Mouse (Mus musculus) kidney, postnatal 4 days (tissue): Measurements from ENCODE around the gene Cdh4.

Experiments used
- DNase-seq, 2 experiments: peaks; one replicate each; pipeline ENCODE4 v3.0.0; 2021; ENCODE audit warnings: mixed read lengths in 2 of 2

Cdh4 gene

DNA sequence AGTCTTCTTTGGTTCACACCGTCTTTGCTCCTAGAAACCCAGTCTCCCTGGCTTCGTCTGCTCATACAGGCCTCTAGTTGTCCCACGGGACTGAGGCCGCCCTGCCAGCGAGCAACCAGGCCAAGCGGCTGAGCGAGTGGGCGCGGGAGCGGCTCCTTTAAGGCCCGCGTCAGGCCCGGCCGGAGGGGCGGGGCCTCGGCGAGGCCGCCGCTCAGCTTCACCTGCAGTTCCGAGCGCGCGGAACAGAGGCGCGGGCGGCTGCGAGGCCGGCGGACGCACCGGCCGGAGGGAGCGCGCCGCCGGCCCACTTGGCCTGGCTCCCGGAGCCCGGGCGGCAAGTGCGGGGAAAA lies at the start of gene Cdh4:
Cdh4 (plus strand) TSS at position 241 of the 350 bp plus-strand sequence.
- peak; percentile 77 to 87 for DNase-seq

DNA sequence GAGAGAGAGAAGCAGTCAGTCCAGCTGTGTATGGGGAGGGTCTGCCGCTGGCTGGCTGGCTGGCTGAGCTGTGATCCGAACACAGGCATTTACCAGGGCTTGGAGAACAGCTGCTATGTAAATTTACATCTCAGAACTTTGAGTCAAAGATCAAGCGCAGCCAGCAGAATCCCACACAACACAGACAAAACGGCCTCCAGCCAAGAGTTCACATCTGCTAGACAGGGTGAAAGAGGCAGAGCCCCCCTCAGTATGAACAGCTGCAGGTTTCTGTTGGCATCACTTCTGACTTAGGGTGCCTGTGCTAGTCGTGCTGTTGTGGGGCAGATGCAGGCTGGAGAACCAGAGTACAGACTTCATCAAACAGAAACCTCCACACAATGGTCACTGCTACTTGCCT lies 46.8 kb upstream of the Cdh4 start:
- no peak for DNase-seq

DNA sequence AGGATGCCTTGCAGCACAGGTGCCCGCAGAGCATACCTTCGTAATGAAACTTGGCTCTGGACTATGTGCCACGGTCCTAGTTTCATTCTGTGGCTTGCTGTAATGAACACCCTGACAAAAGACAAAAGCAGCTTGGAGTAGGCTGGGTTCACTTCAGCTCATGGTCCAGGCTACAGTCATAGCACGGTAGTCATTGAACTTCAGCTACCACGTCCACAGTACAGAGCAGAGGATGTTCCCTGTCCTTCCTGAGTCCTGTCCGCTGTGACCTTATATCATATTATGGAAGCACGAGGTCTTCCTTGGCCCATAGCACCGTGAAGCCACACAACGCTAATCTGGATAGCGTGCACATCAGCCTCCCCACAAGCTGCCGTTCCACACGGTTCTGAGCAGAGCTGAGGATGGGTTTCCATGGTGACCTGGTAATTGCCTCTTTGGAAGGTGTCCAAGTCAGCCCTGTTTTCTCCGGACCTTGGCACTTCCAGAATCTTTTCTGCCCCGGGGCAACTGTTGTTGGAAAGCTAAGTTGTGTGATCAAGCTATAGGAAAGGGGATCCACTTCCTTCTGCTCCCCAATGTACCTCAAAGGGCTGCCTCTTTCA lies 42.5 kb upstream of the Cdh4 start:
- DNase-seq = peak in 1 of 2 experiments; percentile 20

DNA sequence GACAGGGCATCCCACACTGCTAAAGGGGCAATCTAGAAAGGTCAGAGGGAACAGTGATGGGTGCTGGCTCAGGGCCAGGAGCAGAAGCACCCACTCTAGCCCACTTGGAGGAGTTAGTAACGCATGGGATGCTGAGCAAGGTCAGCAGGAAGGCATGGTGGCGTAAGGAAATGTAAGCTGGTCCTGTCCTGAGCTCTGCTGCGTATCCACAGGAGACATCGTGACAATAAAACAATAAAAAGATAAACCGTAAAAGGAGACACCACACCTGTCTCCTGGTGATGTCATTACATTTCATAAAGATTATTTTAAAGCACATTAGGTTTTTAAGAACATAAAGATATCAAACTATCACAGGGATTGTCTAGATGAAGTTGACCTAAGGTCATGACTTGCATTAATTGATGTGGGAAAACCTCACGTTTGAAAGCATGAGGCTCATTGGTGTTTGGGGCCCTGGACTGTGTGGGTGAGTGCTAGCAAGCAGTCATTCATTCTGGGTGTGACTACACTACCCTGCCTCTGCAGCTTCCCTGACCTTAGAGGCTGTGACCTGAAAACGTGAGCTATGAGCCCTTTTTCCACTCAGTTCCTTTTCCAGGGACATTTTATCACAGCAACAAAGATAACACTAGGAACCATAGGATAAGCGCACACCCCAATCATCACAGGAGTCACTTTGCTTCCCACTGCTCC lies 31.2 kb upstream of the Cdh4 start:
- no peak for DNase-seq

DNA sequence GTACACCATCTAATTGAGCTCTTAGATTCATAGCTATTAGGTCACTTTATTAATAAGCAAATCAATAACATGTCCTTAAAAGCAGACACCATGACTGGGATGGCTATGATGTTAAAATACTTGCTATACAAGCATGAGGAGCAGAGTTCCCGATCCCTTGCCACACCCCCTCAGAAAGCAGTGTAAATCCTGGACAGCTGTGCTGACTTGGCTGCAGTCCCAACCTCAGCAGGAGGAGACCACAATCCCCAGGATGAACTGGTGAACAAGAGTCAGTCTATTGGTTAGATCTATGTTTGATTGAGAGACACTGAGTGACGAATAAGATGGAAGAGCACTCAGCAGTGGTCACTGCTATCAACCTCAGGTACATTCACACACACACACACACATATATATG lies 29.3 kb upstream of the Cdh4 start:
- DNase-seq = no peak

DNA sequence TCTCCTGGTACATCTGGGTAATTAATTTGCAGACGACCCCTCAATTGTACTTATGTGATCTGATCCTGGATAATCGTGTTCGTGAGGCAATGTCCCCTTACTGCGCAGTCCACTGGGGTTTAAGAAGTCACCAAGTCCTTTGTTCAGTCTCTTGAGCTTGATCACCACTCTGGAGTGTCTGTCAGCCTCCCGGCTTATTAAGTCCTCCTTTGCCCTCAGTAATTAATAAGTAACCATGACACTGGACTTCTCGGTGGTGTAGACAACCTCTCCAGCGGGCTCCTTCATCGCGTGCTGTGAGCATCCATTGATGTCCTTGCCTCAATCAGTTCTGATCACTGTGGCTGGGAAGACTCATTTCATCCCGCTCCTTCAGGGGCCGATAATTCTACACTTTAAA lies 28.0 kb upstream of the Cdh4 start:
- no peak for DNase-seq

DNA sequence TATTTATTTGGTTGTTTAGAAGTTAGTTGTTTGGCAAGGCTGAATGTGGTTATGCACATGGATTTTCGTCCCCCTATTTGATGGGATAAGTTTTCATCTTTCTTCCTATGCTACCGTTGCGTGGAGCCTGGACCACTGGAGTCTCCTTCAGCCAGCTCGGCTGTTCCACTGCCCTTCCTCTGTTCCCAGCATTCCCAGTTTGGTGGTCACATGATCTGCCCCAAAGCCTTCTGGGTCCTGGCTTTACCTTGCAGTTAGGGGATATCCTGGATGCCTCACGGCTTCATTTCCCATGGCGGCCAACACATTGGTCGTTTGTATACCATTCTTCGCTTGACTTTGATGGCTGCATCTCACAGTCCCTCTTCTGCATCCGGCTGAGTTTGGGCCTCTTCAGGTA lies 27.5 kb upstream of the Cdh4 start:
- DNase-seq = no peak

DNA sequence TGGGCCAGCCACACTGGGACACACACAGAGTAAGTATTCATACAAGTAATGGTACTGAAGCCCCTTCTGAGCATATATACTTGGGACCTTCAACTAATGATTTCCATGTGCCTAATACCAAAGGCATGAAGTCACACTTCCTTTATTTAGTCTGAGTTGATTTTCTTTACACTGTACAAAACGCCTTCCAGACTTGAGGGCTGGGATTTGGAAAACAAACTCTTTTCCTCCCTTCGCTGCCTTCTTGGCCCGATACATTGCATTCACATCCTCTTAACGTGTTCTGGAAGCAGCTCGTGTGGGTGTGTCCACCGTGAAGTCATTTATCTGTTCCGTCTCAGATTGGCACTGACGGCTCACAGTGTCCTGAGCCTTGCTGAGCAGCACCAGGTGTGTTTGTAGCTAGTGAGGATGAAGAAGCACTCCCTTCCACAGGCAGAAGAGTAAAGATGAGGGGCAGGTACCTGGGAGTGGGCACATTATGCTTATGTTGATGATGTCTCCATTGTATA lies 26.3 kb upstream of the Cdh4 start:
- no peak for DNase-seq

DNA sequence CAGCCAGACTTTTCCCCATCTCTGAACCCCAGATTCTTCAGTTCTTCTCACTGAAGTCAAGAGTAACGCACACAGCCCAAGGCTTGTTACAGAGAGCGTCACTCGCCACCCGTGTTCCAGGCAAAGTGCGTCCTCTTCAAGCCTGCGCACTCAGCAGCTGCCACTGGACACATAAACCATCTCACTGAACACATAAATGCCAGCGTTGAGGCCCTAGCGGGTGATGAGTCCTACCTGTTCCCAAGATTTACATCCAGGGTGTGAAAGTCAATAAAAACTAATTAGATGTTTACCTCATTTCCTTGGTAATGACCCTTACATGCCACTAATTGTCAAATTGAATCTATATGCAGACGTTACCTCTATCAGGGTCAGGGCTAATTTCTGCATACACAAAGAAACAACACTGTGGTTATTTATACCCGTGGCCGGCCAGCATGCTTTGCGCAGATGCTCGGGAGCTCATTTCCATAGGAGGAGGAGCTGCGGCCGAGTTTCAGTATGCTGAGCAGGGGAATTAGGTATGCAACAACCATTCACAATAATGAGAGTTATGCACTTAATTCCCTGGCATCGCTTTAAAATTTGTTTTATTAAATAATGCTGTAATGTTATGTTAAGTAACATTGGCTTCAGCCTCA lies 25.5 kb upstream of the Cdh4 start:
- DNase-seq = no peak

DNA sequence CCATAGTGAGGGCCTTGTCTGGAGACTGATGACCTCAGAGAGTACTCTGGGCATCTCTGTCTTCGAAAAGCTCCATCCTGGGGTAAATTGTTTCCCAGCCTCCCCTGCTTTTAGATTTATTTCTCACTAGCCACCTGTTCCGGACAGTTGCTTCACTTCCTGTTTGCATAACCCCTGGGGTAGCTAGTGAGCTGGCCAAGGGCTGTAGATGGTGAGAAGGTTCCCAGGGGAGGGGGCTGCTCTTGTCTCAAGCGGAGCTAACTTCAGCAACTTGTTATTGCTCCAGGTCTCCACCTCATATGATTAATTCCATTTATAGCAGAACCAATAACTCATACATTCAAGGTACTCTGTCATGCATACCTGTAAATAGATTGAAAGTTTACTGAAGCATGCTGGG lies 16.6 kb upstream of the Cdh4 start:
- DNase-seq = no peak

DNA sequence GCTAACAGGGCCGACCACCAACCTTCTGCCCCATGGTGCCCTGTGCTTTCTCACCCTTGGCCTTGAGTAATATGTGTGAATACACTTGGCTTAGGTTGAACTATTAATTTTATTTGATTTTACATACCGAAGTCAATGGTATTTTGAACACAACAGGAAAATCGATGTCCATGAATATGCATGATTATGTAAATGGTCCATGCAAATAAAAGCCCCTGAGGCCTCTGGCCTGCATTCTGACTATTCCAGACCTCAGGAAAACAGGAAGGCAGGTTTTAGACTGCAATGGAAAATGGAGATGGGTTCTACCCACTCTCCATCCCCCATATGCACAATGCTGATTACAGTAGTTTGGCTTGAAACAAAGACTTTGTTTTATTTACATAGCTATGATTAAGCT lies 13.3 kb upstream of the Cdh4 start:
- no peak for DNase-seq

DNA sequence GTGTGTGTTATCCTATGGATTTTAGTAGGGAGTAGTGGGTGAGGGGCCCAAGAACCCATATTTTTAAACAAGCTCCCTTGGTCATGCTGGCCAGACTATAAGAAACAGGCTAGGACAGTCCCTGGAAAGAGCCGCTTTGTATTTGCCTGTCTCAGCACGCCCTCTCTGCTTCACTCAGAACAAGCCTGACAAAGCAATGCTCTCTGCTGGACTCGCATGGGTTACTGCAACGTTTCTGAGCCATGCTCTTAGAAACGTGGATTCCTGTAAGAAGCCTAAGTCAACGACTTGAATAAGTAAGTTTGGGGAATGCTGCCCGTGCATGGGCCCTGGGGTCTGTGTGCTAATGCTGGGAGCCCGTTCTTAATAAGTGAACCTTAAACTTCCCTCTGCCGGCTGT lies 2.1 kb upstream of the Cdh4 start:
- DNase-seq = no peak

DNA sequence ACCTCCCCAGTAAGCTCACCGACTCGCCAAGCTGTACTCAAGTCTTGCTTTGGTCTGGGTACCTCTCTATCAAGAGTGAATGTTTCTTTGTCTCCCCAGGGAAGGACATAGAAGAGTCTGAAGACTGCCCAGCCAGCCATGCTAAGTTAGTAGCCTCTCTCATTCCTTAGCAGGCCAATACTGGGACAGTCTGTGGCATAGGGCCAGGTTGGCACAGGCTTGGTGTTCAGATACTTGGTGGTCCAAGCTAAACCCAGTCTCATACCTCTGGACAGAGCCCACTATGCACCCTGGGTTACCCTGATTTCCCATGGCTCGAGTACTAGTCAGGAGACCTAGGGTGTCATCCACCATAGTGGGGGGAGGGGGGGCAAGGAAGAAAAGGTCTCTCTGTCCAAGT lies 1.1 kb upstream of the Cdh4 start:
- DNase-seq = no peak

DNA sequence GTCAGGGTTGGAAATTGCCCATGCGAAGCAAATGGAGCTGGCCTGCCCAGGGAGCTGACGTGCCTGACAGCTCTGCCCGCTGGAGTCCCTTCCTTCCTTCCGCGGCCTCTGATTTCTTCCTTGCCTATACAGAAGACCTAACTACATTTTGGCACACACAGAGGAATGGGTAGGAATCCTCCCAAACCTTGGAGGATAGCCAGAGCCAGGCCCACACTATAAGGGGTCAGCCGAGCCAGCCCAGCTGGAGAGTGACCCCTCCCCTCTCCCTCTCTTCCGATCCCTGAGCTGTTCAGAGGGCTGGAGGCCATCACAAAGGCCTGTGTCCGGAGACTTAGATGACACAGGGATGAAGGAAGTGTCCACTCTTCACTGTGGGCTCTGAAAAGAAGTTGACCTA lies 514 bp upstream of the Cdh4 start:
- DNase-seq = peak; percentile 42 to 60

DNA sequence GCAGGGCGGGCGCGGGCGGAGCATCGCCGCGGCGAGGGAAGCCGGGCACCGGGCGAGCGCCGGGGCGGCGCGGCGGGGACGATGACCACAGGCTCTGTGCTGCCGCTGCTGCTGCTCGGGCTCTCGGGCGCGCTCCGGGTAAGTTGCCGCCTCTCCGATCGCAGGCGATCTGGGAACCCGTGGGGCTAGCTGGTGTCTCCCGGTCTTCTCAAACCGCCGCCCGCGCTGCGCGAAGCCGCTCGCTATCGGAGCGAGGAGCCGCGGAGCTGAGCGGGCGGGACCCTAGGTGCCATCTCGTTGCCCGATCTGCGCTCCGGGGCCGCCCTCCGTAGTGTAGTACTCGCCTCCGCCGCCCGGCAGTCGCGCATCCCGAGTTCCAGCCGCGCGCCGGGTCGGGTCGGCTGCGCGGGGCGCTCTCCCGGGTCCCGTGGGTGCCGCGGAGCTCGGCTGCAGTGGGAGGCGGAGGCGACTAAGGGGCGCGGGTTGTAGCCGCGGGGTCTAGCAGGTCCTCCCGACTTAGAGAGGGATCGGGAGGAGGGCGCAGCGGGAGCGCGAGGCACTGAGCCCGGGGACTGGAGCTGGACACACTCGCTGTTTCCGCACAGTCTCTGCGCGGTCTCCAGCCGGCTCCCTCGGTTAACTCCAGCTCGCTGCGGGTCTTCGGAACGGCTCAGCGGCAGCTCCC lies 452 bp downstream of the Cdh4 start:
- peak; percentile 71 to 82 for DNase-seq

DNA sequence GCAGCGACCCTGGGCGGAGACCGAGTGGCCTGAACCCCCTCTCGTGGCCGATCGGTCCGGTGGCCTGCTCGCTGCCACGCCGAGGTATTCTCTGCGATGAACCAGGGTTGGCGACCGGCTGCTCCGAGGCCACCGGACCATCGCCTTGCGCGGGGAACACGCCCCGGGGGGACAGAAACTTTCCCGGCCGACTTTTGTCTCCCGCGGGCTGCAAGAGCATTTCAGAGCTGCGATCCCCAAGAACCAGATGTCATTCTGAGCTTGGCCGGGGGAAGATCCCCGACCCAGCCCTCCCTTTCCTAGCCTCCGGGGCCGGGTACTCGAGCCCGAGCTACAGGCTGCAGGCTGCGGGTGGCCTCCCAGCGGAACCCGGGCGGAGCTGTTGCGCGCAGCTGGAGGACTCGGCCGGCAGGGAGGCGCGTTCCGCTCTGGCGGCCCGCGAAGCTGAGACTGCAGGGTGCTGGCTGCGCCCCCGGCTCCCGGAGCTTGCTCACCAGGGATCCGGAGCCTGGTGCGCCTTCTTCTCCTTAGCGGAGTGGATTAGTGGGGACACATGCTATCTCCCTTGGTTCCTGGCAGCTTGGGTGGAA lies 1.1 kb downstream of the Cdh4 start:
- peak; percentile 77 to 86 for DNase-seq

DNA sequence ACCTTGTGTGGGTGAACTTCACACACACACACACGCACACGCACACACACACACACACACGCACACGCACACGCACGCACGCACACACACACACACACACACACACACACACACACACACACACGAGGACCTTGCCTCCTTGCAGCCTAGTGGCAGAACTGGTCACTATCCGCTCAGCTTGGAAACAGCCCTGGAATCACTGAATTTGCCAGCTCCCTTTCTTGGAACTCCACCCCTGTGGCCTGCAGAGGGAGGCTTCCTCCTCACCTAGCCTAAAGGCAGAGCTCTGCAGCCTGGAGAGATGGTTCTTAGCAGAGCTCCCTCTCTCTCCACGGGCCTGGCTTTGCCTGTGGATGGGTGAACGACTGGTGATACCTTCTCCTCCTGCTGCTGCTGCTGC lies 1.7 kb downstream of the Cdh4 start:
- DNase-seq = peak; percentile 17 to 38

DNA sequence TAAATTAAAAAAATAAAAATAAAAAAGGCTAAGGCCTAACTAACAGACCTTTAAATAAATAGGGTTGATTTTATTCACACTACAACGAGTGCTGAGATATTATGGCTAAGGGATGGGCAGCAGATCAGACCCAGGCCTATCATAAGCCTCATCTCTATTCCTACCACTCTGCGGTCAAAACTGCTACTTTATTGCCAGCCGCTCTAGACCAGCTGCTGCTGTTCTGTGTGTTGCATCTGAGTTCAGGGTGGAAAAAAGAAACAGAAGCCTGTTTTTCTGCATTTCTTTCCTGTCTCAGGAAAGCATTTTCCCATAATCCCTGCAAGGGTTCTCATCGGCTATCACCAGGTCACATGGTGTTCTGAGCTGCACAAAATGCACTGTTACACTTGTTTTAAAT lies 6.0 kb downstream of the Cdh4 start:
- no peak for DNase-seq

DNA sequence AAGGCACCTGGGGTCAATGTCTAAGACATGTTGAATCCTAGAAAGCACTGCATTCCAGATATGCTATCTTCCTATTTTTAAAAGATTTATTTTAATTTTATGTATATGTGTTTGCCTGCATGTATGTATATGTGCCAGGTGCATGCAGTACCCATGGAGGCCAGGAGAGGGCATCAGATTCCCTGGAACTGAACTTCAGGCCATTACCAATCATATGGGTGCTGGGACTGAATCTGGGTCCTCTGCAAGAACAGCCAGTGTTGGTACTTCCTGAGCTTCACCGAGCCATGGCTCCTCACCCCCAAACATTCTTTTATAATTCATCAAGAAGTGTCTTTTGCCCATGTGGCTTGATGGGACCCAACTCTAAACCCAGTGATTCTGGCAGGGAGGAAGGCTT lies 6.8 kb downstream of the Cdh4 start:
- DNase-seq = no peak

DNA sequence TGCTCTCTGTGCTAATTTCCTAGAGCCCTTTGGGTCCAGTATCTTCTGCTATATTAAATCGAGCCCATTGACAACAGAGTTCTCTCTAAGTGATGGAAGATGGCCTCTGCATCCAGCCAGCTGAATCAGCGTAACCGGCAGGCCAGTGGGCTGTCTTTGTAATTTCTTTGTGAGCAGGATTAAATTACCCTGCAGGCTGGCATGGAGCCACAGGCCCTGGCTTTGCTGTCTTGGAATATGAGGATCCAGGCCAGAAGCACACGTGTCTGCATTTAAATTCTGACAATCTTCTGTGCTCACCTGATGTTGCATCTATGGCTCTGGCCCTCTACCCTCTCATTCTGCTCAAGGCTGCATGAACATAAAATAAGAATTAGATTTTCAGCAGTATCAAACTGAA lies 17.0 kb downstream of the Cdh4 start:
- no peak for DNase-seq

DNA sequence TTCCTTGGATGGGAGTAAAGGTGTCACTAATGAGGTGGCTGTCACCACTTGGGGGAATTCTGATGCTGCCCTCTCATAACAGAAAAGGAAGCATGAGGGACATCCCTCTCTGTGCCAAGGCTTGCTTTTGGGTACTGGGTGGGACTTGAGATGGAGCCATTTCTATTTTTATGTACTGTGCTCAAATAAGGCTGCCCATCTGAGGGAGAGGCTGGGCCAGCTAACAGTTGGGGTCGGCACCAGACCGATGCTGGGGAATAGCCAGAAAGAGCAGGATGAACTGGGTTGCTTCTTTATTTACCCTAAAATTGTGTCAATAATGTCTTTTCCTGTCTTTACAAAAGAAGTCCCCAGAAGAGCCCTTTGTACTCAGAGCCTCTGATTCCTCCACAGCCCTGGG lies 17.4 kb downstream of the Cdh4 start:
- no peak for DNase-seq

DNA sequence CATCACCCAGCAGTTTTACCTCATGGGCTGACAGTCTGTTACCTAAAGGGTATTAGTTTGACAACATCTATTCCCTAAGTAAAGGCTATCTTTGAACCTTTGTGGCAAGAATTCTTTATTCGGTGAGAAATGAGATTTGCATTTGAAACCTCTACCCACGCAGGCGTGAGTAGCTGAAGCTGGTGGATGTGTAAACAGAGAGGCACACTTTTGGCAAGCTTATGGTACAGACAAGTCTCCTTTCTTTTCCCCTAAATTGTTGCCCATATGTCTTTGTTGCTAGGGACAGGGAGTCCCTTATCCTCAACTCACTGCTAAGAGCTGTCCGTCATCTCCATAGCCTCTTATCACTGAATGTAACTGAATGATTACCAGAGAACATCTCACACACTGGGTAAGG lies 21.3 kb downstream of the Cdh4 start:
- DNase-seq = no peak

DNA sequence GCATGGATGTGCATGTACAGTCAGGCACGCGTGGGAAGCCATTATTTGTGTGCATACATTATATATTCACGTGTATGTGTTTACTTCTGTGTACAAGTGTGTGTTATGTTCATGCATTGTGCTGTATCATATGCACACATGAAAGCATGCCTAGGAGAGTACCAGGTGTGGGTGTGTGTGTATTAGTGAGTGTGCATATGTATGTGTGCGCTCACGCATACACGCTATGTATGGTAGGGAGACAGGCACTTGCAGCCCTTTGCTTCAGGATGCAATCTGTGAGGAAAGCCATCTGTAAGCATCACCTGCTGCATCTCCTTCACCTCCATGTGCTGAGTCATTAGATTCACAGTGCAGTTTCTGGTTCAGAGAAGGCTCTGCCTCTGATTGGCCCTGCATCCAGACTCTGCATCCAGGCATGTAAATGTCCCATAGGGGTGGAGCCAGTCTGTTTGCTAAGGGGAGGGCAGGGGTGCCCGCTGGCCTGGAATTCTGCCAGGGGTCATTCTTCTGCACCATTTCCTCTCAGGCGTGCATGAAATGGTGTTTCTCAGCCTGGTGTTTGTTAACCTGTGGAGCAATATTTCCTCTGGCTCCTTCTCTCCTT lies 25.7 kb downstream of the Cdh4 start:
- peak; percentile 44 to 63 for DNase-seq
